Comparison of ENCODE assay signal across 24 mouse cellular contexts in genomic region chr17:43711557-43712352, GRCm38 (mm10). TPM values are rescaled to one million over a fixed set of nuclear protein-coding genes. Genes with fewer than 3 reads are reported as not detected.
DNase-seq lines count a peak whose midpoint lies in the region; ATAC-seq and TF ChIP-seq lines count a peak whose summit lies in the region.
"Had no signal": no experiment of that assay in that cellular context is flagged by ENCODE, and none has a peak within 500 bp of the region (broad histone marks: within the 10 kb centered on the region; RNA-seq: fewer than 3 reads in every experiment).

No protein-coding gene starts in this region.

- H3K36me3 ChIP-seq in heart, adult 2 months (ENCODE audit: control insufficient read depth, insufficient read depth, low read length): peaks cover 3% of the 10 kb centered on the region; the same call in 1 of the 2 replicates
- H3K36me3 ChIP-seq in heart, embryonic 15.5 days: peaks cover 15% of the 10 kb centered on the region
- H3K36me3 ChIP-seq: forebrain, embryonic 12.5 days; G1E; hindbrain, embryonic 15.5 days; kidney, embryonic 15.5 days had no signal

- H3K9me3 ChIP-seq in heart, embryonic 15.5 days (replicated peaks): no peaks in the 10 kb centered on the region
- H3K9me3 ChIP-seq: forebrain, embryonic 12.5 days; hindbrain, embryonic 15.5 days; kidney, embryonic 15.5 days had no signal

- no peaks in the 10 kb centered on the region for H3K79me2 ChIP-seq in heart, adult 2 months (replicated peaks; ENCODE audit: control insufficient read depth, insufficient read depth, low read length)

- no peak overlapping the region for H3K9ac ChIP-seq in heart, adult 2 months (ENCODE audit: low read depth, low read length)
- no peak overlapping the region for H3K9ac ChIP-seq in heart, embryonic 15.5 days
- H3K9ac ChIP-seq: embryonic facial prominence, embryonic 13.5 days; forebrain, embryonic 12.5 days; hindbrain, embryonic 15.5 days; kidney, embryonic 15.5 days had no signal

- no peak for TF ChIP-seq EP300 in heart, adult 2 months (IDR thresholded peaks at IDR 0.05; ENCODE audit: insufficient read depth, low read depth, low read length)

- WGBS in heart, adult 2 months: 50% methylated on average over 7 of the region's 7 CpGs
- 48% methylated on average over 7 of the region's 7 CpGs for WGBS in heart, embryonic 15.5 days

- TF ChIP-seq CTCF in heart, adult 2 months (IDR thresholded peaks at IDR 0.05): no peak
- TF ChIP-seq CTCF in left cerebral cortex, adult 2 months (IDR thresholded peaks at IDR 0.05): no peak

- peak; percentile 37; the same call in 1 of the 2 replicates for ATAC-seq in heart, embryonic 15.5 days (replicated peaks; ENCODE audit: insufficient number of reproducible peaks, insufficient read depth, low FRiP score, low read depth)
- ATAC-seq: activated CD4-positive, CD25-positive, alpha-beta regulatory T cell, adult 4 months; forebrain, embryonic 16.5 days; intestine, embryonic 16.5 days had no signal

- TF ChIP-seq POLR2A in heart, adult 2 months (IDR thresholded peaks at IDR 0.05; ENCODE audit: insufficient read depth, low read depth, low read length): no peak

- DNase-seq in heart, adult 2 months: no peak
- no peak for DNase-seq in heart, postnatal 25 days (ENCODE audit: low spot score)
- no peak for DNase-seq in heart, postnatal 4 days
- DNase-seq in left cerebral cortex, adult 2 months (ENCODE audit: extremely low spot score in 1 of 2, low spot score in 2 of 2): no peak
- DNase-seq in left cerebral cortex, adult 8-10 months (ENCODE audit: low spot score in 2 of 2): no peak
- DNase-seq in brain, adult 2 months (ENCODE audit: low read depth, low spot score): peak; percentile 35
- no peak for DNase-seq in gastrocnemius, postnatal 36 days
- DNase-seq: adrenal gland, postnatal 14 days; cerebellum, adult 18-20 months; cerebellum, adult 9-11 months; cerebellum, postnatal 36 days; gastrocnemius, adult 2 months; gastrocnemius, postnatal 25 days; kidney, adult 2 months had no signal

- H3K4me3 ChIP-seq in heart, adult 2 months: no peak overlapping the region
- no peak overlapping the region for H3K4me3 ChIP-seq in heart, embryonic 15.5 days
- H3K4me3 ChIP-seq in left cerebral cortex, adult 2 months: no peak overlapping the region
- H3K4me3 ChIP-seq: embryonic facial prominence, embryonic 13.5 days; forebrain, embryonic 12.5 days; gastrocnemius, adult 2 months; hindbrain, embryonic 15.5 days; kidney, embryonic 15.5 days had no signal

- H3K4me2 ChIP-seq in heart, embryonic 15.5 days: 0 out of 2 replicates have a peak overlapping the region, but pooled peaks have one; percentile 8
- H3K4me2 ChIP-seq: embryonic facial prominence, embryonic 13.5 days; forebrain, embryonic 12.5 days; hindbrain, embryonic 15.5 days; kidney, embryonic 15.5 days had no signal

- intact Hi-C loops in heart, adult 2 months (cut with DNase I): no loop called here
- intact Hi-C loops in heart, postnatal 25 days (cut with DNase I): no loop called here
- intact Hi-C loops in left cerebral cortex, adult 2 months (cut with DNase I): no loop called here
- intact Hi-C loops in gastrocnemius, postnatal 36 days (cut with DNase I): no loop called here

- peak overlapping the region; percentile 49 for H3K27ac ChIP-seq in heart, adult 2 months
- H3K27ac ChIP-seq in heart, embryonic 15.5 days: peak overlapping the region; percentile 76
- H3K27ac ChIP-seq in left cerebral cortex, adult 2 months: peak overlapping the region; percentile 24
- H3K27ac ChIP-seq: embryonic facial prominence, embryonic 13.5 days; forebrain, embryonic 12.5 days; gastrocnemius, adult 2 months; hindbrain, embryonic 15.5 days; kidney, embryonic 15.5 days had no signal

- no peaks in the 10 kb centered on the region for H3K27me3 ChIP-seq in heart, adult 2 months (ENCODE audit: control insufficient read depth, insufficient read depth, low read length)
- no peaks in the 10 kb centered on the region for H3K27me3 ChIP-seq in heart, embryonic 15.5 days
- H3K27me3 ChIP-seq: CH12.LX; embryonic facial prominence, embryonic 13.5 days; forebrain, embryonic 12.5 days; hindbrain, embryonic 15.5 days; kidney, embryonic 15.5 days had no signal

- peaks cover 3% of the 10 kb centered on the region; the same call in 1 of the 2 replicates for H3K4me1 ChIP-seq in heart, adult 2 months (ENCODE audit: control insufficient read depth, insufficient read depth, low read length)
- H3K4me1 ChIP-seq in heart, embryonic 15.5 days (replicated peaks): peaks cover 23% of the 10 kb centered on the region
- H3K4me1 ChIP-seq: forebrain, embryonic 12.5 days; hindbrain, embryonic 15.5 days; kidney, embryonic 15.5 days had no signal

RNA-seq across cellular contexts. Expression of gene Cyp39a1, which starts 44.5 kb away (rescaled TPM):
- total RNA-seq in heart, adult 2 months (2021): 1 to 10 TPM; 3.5 to 4.9 TPM
- polyA plus RNA-seq in heart, adult 2 months (2012; rRNA removed): 2.1 and 5.0 TPM in 2 replicates
- total RNA-seq in heart, postnatal 25 days (2021): 1 to 10 TPM; 4.4 to 4.8 TPM
- polyA plus RNA-seq in heart, embryonic 15.5 days (2015; fragmentation: Nextera tagmentation; extraction: Ambion mirVana): 48.3 and 57.1 TPM in 2 replicates
- total RNA-seq in heart, postnatal 4 days (2021): 10 to 100 TPM; 17.4 to 18.9 TPM
- 1 to 10 TPM; 2.0 to 3.6 TPM for total RNA-seq in left cerebral cortex, adult 2 months (2021)
- 1 to 10 TPM; 1.8 to 3.3 (median 2.5) TPM for total RNA-seq in left cerebral cortex, adult 8-10 months (2022)
- total RNA-seq in gastrocnemius, postnatal 36 days (2021): 1 to 10 TPM; 2.6 to 2.9 TPM
- total RNA-seq: G1E had no signal
- polyA plus RNA-seq: G1E had no signal

RNA-seq across cellular contexts. Expression of gene Slc25a27, which starts 44.7 kb away (rescaled TPM):
- 1 to 10 TPM; 2.2 to 2.3 TPM for total RNA-seq in heart, adult 2 months (2021)
- polyA plus RNA-seq in heart, adult 2 months (2012; rRNA removed): 3.2 and 4.9 TPM in 2 replicates
- 1 to 10 TPM; 2.4 to 2.5 TPM for total RNA-seq in heart, postnatal 25 days (2021)
- 18.3 and 19.8 TPM in 2 replicates for polyA plus RNA-seq in heart, embryonic 15.5 days (2015; fragmentation: Nextera tagmentation; extraction: Ambion mirVana)
- 1 to 10 TPM; 2.5 to 3.2 TPM for total RNA-seq in heart, postnatal 4 days (2021)
- 10 to 100 TPM; 47.9 to 51.3 TPM for total RNA-seq in left cerebral cortex, adult 2 months (2021)
- 10 to 100 TPM; 37.9 to 43.8 (median 39.7) TPM for total RNA-seq in left cerebral cortex, adult 8-10 months (2022)
- total RNA-seq in gastrocnemius, postnatal 36 days (2021): 1 to 10 TPM; 4.8 to 5.6 TPM
- polyA plus RNA-seq: G1E had no signal

Comparison
In these comparisons a context has a peak if more than half of its experiments do, and no peak if none do; other contexts are left out.
1. H3K27ac ChIP-seq: peak in every context shown above with its lines; median percentile 76 in heart, embryonic 15.5 days; 49 in heart, adult 2 months; 24 in left cerebral cortex, adult 2 months.
2. RNA of gene Slc25a27, which starts 44.7 kb away (total RNA-seq): 47.9 to 51.3 TPM in left cerebral cortex, adult 2 months and 37.9 to 43.8 TPM in left cerebral cortex, adult 8-10 months; 4.8 to 5.6 TPM in gastrocnemius, postnatal 36 days, 2.5 to 3.2 TPM in heart, postnatal 4 days, 2.4 to 2.5 TPM in heart, postnatal 25 days and 2.2 to 2.3 TPM in heart, adult 2 months; every median in the first group is over 4 times any median in the second.